Mouse (Mus musculus): ENCODE measurements around the gene Emg1. TPM values are rescaled to one million over a fixed set of nuclear protein-coding genes. Genes with fewer than 3 reads are reported as not detected.

Emg1 gene
- polyA plus RNA-seq, 2 experiments = 103 to 147 TPM

DNA sequence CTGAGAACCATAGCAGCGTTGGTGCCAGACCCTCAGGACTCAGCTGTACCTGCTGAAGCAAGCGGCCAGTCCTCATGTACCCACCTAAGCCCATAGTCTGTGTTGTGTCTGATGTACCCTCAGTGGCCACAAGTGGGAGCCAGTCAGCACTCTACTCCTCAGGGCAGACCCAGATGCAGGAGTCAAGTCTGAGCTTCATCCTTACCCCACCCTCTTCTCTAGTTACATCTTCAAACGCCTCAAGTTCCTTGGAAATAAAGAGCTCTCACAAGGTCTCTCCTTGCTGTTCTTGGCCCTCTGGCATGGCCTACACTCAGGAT is 9.2 kb downstream of the Emg1 start:
- H3K36me3 ChIP-seq (replicated peaks; ENCODE audit: control insufficient read depth, insufficient read depth, low read depth) = peaks cover 88% of the 10 kb centered on the region
- peak; percentile 55; the same call in 1 of the 2 replicates for ATAC-seq (ENCODE audit: insufficient read depth)
- no peaks in the 10 kb centered on the region for H3K9me3 ChIP-seq (ENCODE audit: control insufficient read depth, low read length)
- peak; percentile 91 for TF ChIP-seq CTCF (IDR thresholded peaks at IDR 0.05; ENCODE audit: low read depth)
- TF ChIP-seq EP300 (IDR thresholded peaks at IDR 0.05; ENCODE audit: low read depth) = no peak
- H3K4me3 ChIP-seq (ENCODE audit: insufficient read depth in 1 of 2, low read depth in 2 of 2, low read length in 2 of 2) = no peak overlapping the region
- WGBS (ENCODE audit: insufficient replicate concordance) = 47% methylated on average over 3 of the region's 3 CpGs
- H3K9ac ChIP-seq (replicated peaks) = no peak overlapping the region
- no peak overlapping the region for H3K4me2 ChIP-seq (ENCODE audit: low read depth)
- peak in 1 of 3 experiments; percentile 54 for DNase-seq (ENCODE audit: low read depth in 3 of 3, low spot score in 3 of 3)
- no peak overlapping the region for H3K27ac ChIP-seq
- H3K27me3 ChIP-seq (ENCODE audit: control insufficient read depth, insufficient read depth, low read length) = no peaks in the 10 kb centered on the region
- no peaks in the 10 kb centered on the region for H3K4me1 ChIP-seq (replicated peaks; ENCODE audit: control insufficient read depth in 2 of 2, insufficient read depth in 2 of 2, low read length in 1 of 2)

DNA sequence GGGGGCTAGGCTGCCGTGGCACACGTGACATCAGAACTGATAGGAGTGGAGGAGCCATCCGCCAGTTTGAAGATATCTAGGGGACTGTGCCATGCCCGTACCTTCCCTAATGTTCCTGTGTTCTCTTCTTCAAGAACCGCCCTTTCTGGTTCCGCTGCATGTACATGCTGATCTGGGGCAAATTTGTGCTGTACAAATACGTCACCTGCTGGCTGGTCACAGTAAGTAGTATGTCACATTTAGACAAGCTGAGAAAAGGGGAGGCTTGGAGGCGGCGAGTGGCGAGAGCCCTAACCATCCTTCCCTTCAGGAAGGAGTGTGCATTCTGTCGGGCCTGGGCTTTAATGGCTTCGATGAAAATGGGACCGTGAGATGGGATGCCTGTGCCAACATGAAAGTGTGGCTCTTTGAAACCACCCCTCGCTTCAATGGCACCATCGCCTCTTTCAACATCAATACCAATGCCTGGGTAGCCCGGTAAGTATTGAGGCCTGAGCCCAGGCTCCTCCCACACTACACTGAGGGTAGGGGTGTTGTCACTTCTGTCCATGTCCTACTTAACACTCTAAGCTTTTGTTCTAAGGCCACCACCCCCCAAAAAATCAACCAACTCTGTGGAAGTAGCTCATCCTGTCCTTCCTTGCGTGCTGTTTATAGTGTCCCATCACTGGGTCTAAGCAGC is 9.7 kb downstream of the Emg1 start:
- Histone ChIP-seq H3K27me3 (ENCODE audit: control insufficient read depth, insufficient read depth, low read length) (no peaks in the 10 kb centered on the region), H3K9me3 (ENCODE audit: control insufficient read depth, low read length) (no peaks in the 10 kb centered on the region), H3K4me1 (replicated peaks; ENCODE audit: control insufficient read depth in 2 of 2, insufficient read depth in 2 of 2, low read length in 1 of 2) (no peaks in the 10 kb centered on the region), H3K36me3 (replicated peaks; ENCODE audit: control insufficient read depth, insufficient read depth, low read depth) (peaks cover 84% of the 10 kb centered on the region), H3K27ac (no peak overlapping the region), H3K4me3 (ENCODE audit: insufficient read depth in 1 of 2, low read depth in 2 of 2, low read length in 2 of 2) (no peak overlapping the region), H3K4me2 (ENCODE audit: low read depth) (no peak overlapping the region), H3K9ac (replicated peaks) (no peak overlapping the region)
- ATAC-seq (ENCODE audit: insufficient read depth) = no peak; the same call in 1 of the 2 replicates
- DNase-seq (ENCODE audit: low read depth in 3 of 3, low spot score in 3 of 3) = no peak
- WGBS (ENCODE audit: insufficient replicate concordance) = 81% methylated on average over 17 of the region's 17 CpGs
- no peak for TF ChIP-seq EP300 (IDR thresholded peaks at IDR 0.05; ENCODE audit: low read depth)
- TF ChIP-seq CTCF (IDR thresholded peaks at IDR 0.05; ENCODE audit: low read depth) = peak; percentile 28; the same call in 1 of the 2 replicates

DNA sequence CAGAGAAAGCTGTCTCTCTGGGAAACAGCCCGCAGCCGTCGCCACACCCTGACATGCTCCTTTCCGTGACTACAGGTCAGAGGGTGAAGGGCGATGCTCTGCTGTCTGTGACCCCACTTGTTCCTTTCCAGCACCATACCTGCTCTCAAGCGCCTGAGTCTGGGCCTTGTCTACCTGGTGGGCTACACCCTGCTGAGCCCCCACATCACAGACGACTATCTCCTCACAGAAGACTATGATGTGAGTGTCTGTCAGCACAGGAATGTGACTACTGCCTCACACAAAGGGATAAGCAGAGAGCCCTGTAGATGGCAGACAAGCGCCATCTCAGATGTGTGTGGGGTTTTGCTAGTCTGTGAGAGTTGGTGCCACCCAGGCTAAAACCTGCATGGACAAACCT is 10.6 kb downstream of the Emg1 start:
- no peak for ATAC-seq (ENCODE audit: insufficient read depth)
- Histone ChIP-seq H3K9me3 (ENCODE audit: control insufficient read depth, low read length) (no peaks in the 10 kb centered on the region), H3K4me2 (ENCODE audit: low read depth) (no peak overlapping the region), H3K27me3 (ENCODE audit: control insufficient read depth, insufficient read depth, low read length) (no peaks in the 10 kb centered on the region), H3K4me1 (replicated peaks; ENCODE audit: control insufficient read depth in 2 of 2, insufficient read depth in 2 of 2, low read length in 1 of 2) (no peaks in the 10 kb centered on the region), H3K9ac (replicated peaks) (no peak overlapping the region), H3K4me3 (ENCODE audit: insufficient read depth in 1 of 2, low read depth in 2 of 2, low read length in 2 of 2) (no peak overlapping the region), H3K36me3 (replicated peaks; ENCODE audit: control insufficient read depth, insufficient read depth, low read depth) (peaks cover 76% of the 10 kb centered on the region), H3K27ac (no peak overlapping the region)
- no peak for DNase-seq (ENCODE audit: low read depth in 3 of 3, low spot score in 3 of 3)
- 81% methylated on average over 8 of the region's 8 CpGs for WGBS (ENCODE audit: insufficient replicate concordance)
- TF ChIP-seq CTCF (IDR thresholded peaks at IDR 0.05; ENCODE audit: low read depth) (peak; percentile 47), EP300 (IDR thresholded peaks at IDR 0.05; ENCODE audit: low read depth) (no peak)

DNA sequence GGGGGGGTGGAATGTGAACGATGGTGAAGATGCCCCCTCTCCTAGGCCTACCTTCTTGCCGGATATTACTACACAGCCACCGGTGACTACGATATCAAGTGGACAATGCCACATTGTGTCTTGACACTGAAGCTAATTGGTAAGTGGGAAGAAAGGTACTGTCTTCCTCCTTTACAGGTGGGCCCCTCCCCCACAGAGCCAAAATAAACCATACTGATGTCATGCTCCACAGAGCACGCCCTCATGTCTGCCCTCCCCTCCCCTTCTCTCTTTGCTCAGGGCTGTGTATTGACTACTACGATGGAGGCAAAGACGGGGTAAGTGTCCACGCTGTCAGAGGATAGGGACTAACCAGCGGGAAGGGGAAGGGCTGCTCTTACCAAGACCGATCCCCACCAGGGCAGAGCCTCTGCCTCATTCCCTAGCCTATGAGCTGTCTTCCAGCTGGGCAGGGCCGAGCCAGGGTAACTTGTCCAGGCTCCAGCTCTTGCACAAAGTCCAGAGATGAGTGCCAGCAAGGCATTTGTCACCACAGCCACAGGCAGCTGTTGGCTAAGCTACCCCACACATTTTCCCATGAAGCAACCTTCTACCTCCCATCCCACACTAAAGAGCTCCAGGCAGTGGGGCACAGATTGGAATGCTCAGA is 11.9 kb downstream of the Emg1 start:
- H3K4me3 ChIP-seq (ENCODE audit: insufficient read depth in 1 of 2, low read depth in 2 of 2, low read length in 2 of 2) = no peak overlapping the region
- peaks cover 70% of the 10 kb centered on the region for H3K36me3 ChIP-seq (replicated peaks; ENCODE audit: control insufficient read depth, insufficient read depth, low read depth)
- DNase-seq (ENCODE audit: low read depth in 3 of 3, low spot score in 3 of 3) (no peak), ATAC-seq (ENCODE audit: insufficient read depth) (peak; percentile 16; the same call in 1 of the 2 replicates)
- H3K4me2 ChIP-seq (ENCODE audit: low read depth) = no peak overlapping the region
- H3K4me1 ChIP-seq (replicated peaks; ENCODE audit: control insufficient read depth in 2 of 2, insufficient read depth in 2 of 2, low read length in 1 of 2) = no peaks in the 10 kb centered on the region
- H3K9ac ChIP-seq (replicated peaks) = no peak overlapping the region
- no peak overlapping the region for H3K27ac ChIP-seq
- no peak for TF ChIP-seq CTCF (IDR thresholded peaks at IDR 0.05; ENCODE audit: low read depth)
- no peak for TF ChIP-seq EP300 (IDR thresholded peaks at IDR 0.05; ENCODE audit: low read depth)
- H3K9me3 ChIP-seq (ENCODE audit: control insufficient read depth, low read length) = no peaks in the 10 kb centered on the region
- 75% methylated on average over 11 of the region's 11 CpGs for whole genome bisulfite sequencing (ENCODE audit: insufficient replicate concordance)
- no peaks in the 10 kb centered on the region for H3K27me3 ChIP-seq (ENCODE audit: control insufficient read depth, insufficient read depth, low read length)

DNA sequence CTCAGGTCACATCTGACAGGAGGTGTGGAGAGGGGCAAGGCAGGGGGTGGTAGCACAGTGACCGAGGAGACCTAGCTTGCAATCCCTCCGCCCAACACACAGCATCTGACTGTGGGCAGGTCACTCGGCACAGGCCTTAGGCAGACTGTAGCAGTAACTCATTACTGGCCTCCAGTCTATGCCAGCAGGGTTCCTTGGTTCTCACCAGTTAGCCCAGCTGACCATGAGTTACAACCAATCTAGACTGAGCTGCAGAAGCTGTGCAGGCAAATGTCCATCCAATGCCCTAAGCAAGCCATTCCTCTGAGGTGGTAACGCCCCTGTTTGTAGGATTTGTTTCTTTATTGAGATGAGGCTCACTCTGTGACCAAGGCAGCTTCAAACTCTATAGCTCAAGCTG is 12.6 kb downstream of the Emg1 start:
- 77% methylated on average over 4 of the region's 4 CpGs for WGBS (ENCODE audit: insufficient replicate concordance)
- DNase-seq (ENCODE audit: low read depth in 3 of 3, low spot score in 3 of 3) (no peak), ATAC-seq (ENCODE audit: insufficient read depth) (no peak)
- Histone ChIP-seq H3K36me3 (replicated peaks; ENCODE audit: control insufficient read depth, insufficient read depth, low read depth) (peaks cover 63% of the 10 kb centered on the region), H3K27ac (no peak overlapping the region), H3K4me1 (replicated peaks; ENCODE audit: control insufficient read depth in 2 of 2, insufficient read depth in 2 of 2, low read length in 1 of 2) (no peaks in the 10 kb centered on the region), H3K9ac (replicated peaks) (no peak overlapping the region), H3K4me3 (ENCODE audit: insufficient read depth in 1 of 2, low read depth in 2 of 2, low read length in 2 of 2) (no peak overlapping the region), H3K9me3 (ENCODE audit: control insufficient read depth, low read length) (no peaks in the 10 kb centered on the region), H3K4me2 (ENCODE audit: low read depth) (no peak overlapping the region), H3K27me3 (ENCODE audit: control insufficient read depth, insufficient read depth, low read length) (no peaks in the 10 kb centered on the region)
- TF ChIP-seq EP300 (IDR thresholded peaks at IDR 0.05; ENCODE audit: low read depth) (no peak), CTCF (IDR thresholded peaks at IDR 0.05; ENCODE audit: low read depth) (no peak)

Data from liver, embryonic 14.5 days (tissue).